Comparison of ENCODE assay signal across 14 mouse cellular contexts in genomic region chr5:97194656-97195280, GRCm38 (mm10).
DNase-seq lines count a peak whose midpoint lies in the region; ATAC-seq lines count a peak whose summit lies in the region.
"Had no signal": no experiment of that assay in that cellular context is flagged by ENCODE, and none has a peak within 500 bp of the region (broad histone marks: within the 10 kb centered on the region; RNA-seq: fewer than 3 reads in every experiment).

No protein-coding gene starts in this region.

- peak overlapping the region; percentile 49 for H3K27ac ChIP-seq in forebrain, embryonic 14.5 days (ENCODE audit: low read depth, low read length)
- no peak overlapping the region for H3K27ac ChIP-seq in hindbrain, embryonic 15.5 days (replicated peaks)
- H3K27ac ChIP-seq: embryonic facial prominence, embryonic 13.5 days; lung, embryonic 15.5 days; stomach, embryonic 15.5 days had no signal

- no peaks in the 10 kb centered on the region for H3K27me3 ChIP-seq in forebrain, embryonic 14.5 days (replicated peaks; ENCODE audit: control insufficient read depth, insufficient read depth, low read length)
- no peaks in the 10 kb centered on the region for H3K27me3 ChIP-seq in hindbrain, embryonic 15.5 days
- H3K27me3 ChIP-seq: CH12.LX; embryonic facial prominence, embryonic 13.5 days; lung, embryonic 15.5 days; stomach, embryonic 15.5 days had no signal

- intact Hi-C loops in left cerebral cortex, postnatal 4 days (cut with DNase I): no loop called here

- WGBS in forebrain, embryonic 14.5 days: 33% methylated on average over 11 of the region's 11 CpGs
- WGBS in hindbrain, embryonic 15.5 days: 37% methylated on average over 11 of the region's 11 CpGs

- ATAC-seq in forebrain, embryonic 14.5 days: peak; percentile 68
- peak; percentile 52; the same call in 1 of the 2 replicates for ATAC-seq in hindbrain, embryonic 15.5 days (ENCODE audit: low FRiP score, low read depth)

- no peak overlapping the region for H3K4me3 ChIP-seq in forebrain, embryonic 14.5 days (ENCODE audit: low read depth, low read length)
- no peak overlapping the region for H3K4me3 ChIP-seq in hindbrain, embryonic 15.5 days
- H3K4me3 ChIP-seq: embryonic facial prominence, embryonic 13.5 days; lung, embryonic 15.5 days; stomach, embryonic 15.5 days had no signal

- no peak overlapping the region for H3K9ac ChIP-seq in forebrain, embryonic 14.5 days (ENCODE audit: low read length)
- H3K9ac ChIP-seq in hindbrain, embryonic 15.5 days: no peak overlapping the region
- H3K9ac ChIP-seq: embryonic facial prominence, embryonic 13.5 days; lung, embryonic 15.5 days; stomach, embryonic 15.5 days had no signal

- no peaks in the 10 kb centered on the region for H3K36me3 ChIP-seq in forebrain, embryonic 14.5 days (ENCODE audit: control insufficient read depth, insufficient read depth, low read length)
- no peaks in the 10 kb centered on the region for H3K36me3 ChIP-seq in hindbrain, embryonic 15.5 days
- H3K36me3 ChIP-seq: embryonic facial prominence, embryonic 13.5 days; lung, embryonic 15.5 days; stomach, embryonic 15.5 days had no signal

- peaks cover 7% of the 10 kb centered on the region; the same call in 1 of the 2 replicates for H3K4me1 ChIP-seq in forebrain, embryonic 14.5 days (ENCODE audit: control insufficient read depth, insufficient read depth, low read length)
- peaks cover 7% of the 10 kb centered on the region for H3K4me1 ChIP-seq in hindbrain, embryonic 15.5 days (replicated peaks)
- H3K4me1 ChIP-seq: stomach, embryonic 15.5 days had no signal

- DNase-seq in left cerebral cortex, postnatal 4 days: peak; percentile 32
- no peak for DNase-seq in left cerebral cortex, adult 8-10 months (ENCODE audit: low spot score in 2 of 2)
- peak; percentile 35 for DNase-seq in forebrain, embryonic 14.5 days (ENCODE audit: low spot score)
- DNase-seq in retina, postnatal 1 day: peak; percentile 84
- no peak for DNase-seq in layer of hippocampus, adult 9-11 months
- no peak for DNase-seq in layer of hippocampus, adult 11-12 months (ENCODE audit: low spot score)
- DNase-seq: adrenal gland, postnatal 10 days; gastrocnemius, postnatal 36 days; thymus, postnatal 36 days had no signal

- no peaks in the 10 kb centered on the region for H3K9me3 ChIP-seq in forebrain, embryonic 14.5 days (replicated peaks; ENCODE audit: control insufficient read depth, low read length)
- H3K9me3 ChIP-seq in hindbrain, embryonic 15.5 days: no peaks in the 10 kb centered on the region
- H3K9me3 ChIP-seq: embryonic facial prominence, embryonic 13.5 days; lung, embryonic 15.5 days; stomach, embryonic 15.5 days had no signal

- 0 out of 2 replicates have a peak overlapping the region, but pooled peaks have one; percentile 4 for H3K4me2 ChIP-seq in forebrain, embryonic 14.5 days (ENCODE audit: low read length)
- H3K4me2 ChIP-seq in hindbrain, embryonic 15.5 days: peak overlapping the region; percentile 31
- H3K4me2 ChIP-seq: embryonic facial prominence, embryonic 13.5 days; lung, embryonic 15.5 days; stomach, embryonic 15.5 days had no signal

Comparison
In these comparisons a context has a peak if more than half of its experiments do, and no peak if none do; other contexts are left out.
1. DNase-seq: peak in left cerebral cortex, postnatal 4 days (single experiment), forebrain, embryonic 14.5 days (single experiment) and retina, postnatal 1 day (single experiment); none in left cerebral cortex, adult 8-10 months (0 of 2), layer of hippocampus, adult 9-11 months (single experiment) and layer of hippocampus, adult 11-12 months (single experiment).